Mouse (Mus musculus) ES-E14 (cell line): ENCODE results near the gene Tmem131. TPM values are rescaled to one million over a fixed set of nuclear protein-coding genes. Genes with fewer than 3 reads are reported as not detected.
A peak's percentile ranks its signal among the peaks of the same experiment; 100 is the strongest.

ENCODE experiments used
- DNase-seq: peaks from one replicate; pipeline ENCODE4 v3.0.0-alpha.2; 2013; ENCODE audit warnings: low read depth, low spot score
- H3K27ac ChIP-seq: 2 replicates; pipeline ENCODE4 v1.5.1; 2012; ENCODE audit warnings: low read depth, mild to moderate bottlenecking, low read length, moderate library complexity, mixed read lengths; ENCODE audit not compliant: poor library complexity, insufficient read depth, severe bottlenecking
- H3K36me3 ChIP-seq: 2 replicates; pipeline ENCODE4 v1.6.1; 2012; ENCODE audit warnings: mild to moderate bottlenecking, low read length, moderate library complexity, mixed read lengths; ENCODE audit not compliant: control insufficient read depth, poor library complexity, insufficient read depth, severe bottlenecking
- H3K4me1 ChIP-seq, 2 experiments: fragments of 150-350 bp in 1 of 2; sonication (generic) in 1 of 2; 2 replicates each; pipeline ENCODE4 v1.6.1; 2012; ENCODE audit warnings: low read length in 2 of 2, mild to moderate bottlenecking in 1 of 2, mixed read lengths in 1 of 2; ENCODE audit not compliant: control insufficient read depth in 2 of 2, insufficient read depth in 2 of 2, poor library complexity in 1 of 2
- H3K4me3 ChIP-seq, 2 experiments: fragments of 150-350 bp in 1 of 2; sonication (generic) in 1 of 2; 2 replicates each; pipeline ENCODE4 v1.5.1; 2012; ENCODE audit warnings: low read length in 2 of 2, low read depth in 1 of 2, mild to moderate bottlenecking in 1 of 2, mixed read lengths in 1 of 2; ENCODE audit not compliant: insufficient read depth in 1 of 2, poor library complexity in 1 of 2, severe bottlenecking in 1 of 2
- H3K9ac ChIP-seq: 2 replicates; pipeline ENCODE4 v1.6.1; 2012; ENCODE audit warnings: low read depth, mild to moderate bottlenecking, low read length, mixed read lengths; ENCODE audit not compliant: poor library complexity, insufficient read depth, severe bottlenecking
- H3K9me3 ChIP-seq: fragments of 150-350 bp; sonication (generic); 2 replicates; pipeline ENCODE4 v1.6.1; 2012; ENCODE audit warnings: low read depth, mild to moderate bottlenecking, low read length; ENCODE audit not compliant: control insufficient read depth, insufficient read depth
- CHD2 ChIP-seq: IDR thresholded peaks from 2 replicates; pipeline ENCODE4 v1.6.1; 2014; ENCODE audit warnings: mild to moderate bottlenecking, low read depth, low read length, inconsistent platforms
- HCFC1 ChIP-seq: IDR thresholded peaks from 2 replicates; pipeline ENCODE4 v1.6.1; 2012; ENCODE audit warnings: low read length, inconsistent platforms, borderline replicate concordance; ENCODE audit not compliant: insufficient read depth
- MAFK ChIP-seq: IDR thresholded peaks from 2 replicates; pipeline ENCODE4 v1.6.1; 2014; ENCODE audit warnings: mild to moderate bottlenecking, low read depth, low read length, inconsistent platforms; ENCODE audit not compliant: insufficient read depth
- ZC3H11A ChIP-seq: IDR thresholded peaks from 2 replicates; pipeline ENCODE4 v1.6.1; 2012; ENCODE audit warnings: low read depth, mild to moderate bottlenecking, inconsistent platforms, low read length, borderline replicate concordance
- ZNF384 ChIP-seq: IDR thresholded peaks from 2 replicates; pipeline ENCODE4 v1.6.1; 2012; ENCODE audit warnings: low read depth, low read length, inconsistent platforms
- in situ Hi-C, 2 experiments: fragments of 600-800 bp; cut with MboI; formaldehyde crosslinking; loops; one replicate each; pipeline ENCODE4 v1.15.1; 2025; ENCODE audit warnings: low sequenced_read_pairs in 2 of 2, inconsistent platforms in 1 of 2; ENCODE audit not compliant: unreplicated experiment in 2 of 2
- total RNA-seq: library from RNA; depleted of rRNA; stranded (reverse); fragments of 300-350 nt; gene quantifications from 2 replicates; pipeline ENCODE4 v1.2.3, GENCODE M21; 2012; rRNA removed

Tmem131 gene
- total RNA-seq, 1 experiment = 73.1 TPM

- H3K4me1 ChIP-seq = peaks cover 0 to 7% of the 10 kb centered on the region in 2 experiments; a peak in 1 of 4 replicates
- no peak for TF ChIP-seq HCFC1
- no peak for TF ChIP-seq CHD2
- TF ChIP-seq ZC3H11A = no peak
- no peak for TF ChIP-seq MAFK
- no peak for TF ChIP-seq ZNF384
- no peak overlapping the region for H3K9ac ChIP-seq
- no peaks in the 10 kb centered on the region for H3K36me3 ChIP-seq
- H3K9me3 ChIP-seq = no peaks in the 10 kb centered on the region
- no peak overlapping the region for H3K4me3 ChIP-seq
- in situ Hi-C loops = no loop called here
- H3K27ac ChIP-seq = no peak overlapping the region
- DNase-seq = peak; percentile 44
These were observed 197.0 kb downstream of the Tmem131 start for GRCm38 (mm10) chr1:36746452-36746851.

- Histone ChIP-seq H3K4me1 (peaks cover 0 to 7% of the 10 kb centered on the region in 2 experiments; a peak in 1 of 4 replicates), H3K9ac (no peak overlapping the region), H3K36me3 (no peaks in the 10 kb centered on the region), H3K9me3 (no peaks in the 10 kb centered on the region), H3K27ac (no peak overlapping the region), H3K4me3 (no peak overlapping the region)
- in situ Hi-C loops = no loop called here
- no peak for TF ChIP-seq ZNF384
- TF ChIP-seq CHD2 = no peak
- no peak for DNase-seq
These were observed 197.8 kb downstream of the Tmem131 start for GRCm38 (mm10) chr1:36745661-36746060.

- Histone ChIP-seq H3K36me3 (no peaks in the 10 kb centered on the region), H3K27ac (no peak overlapping the region), H3K4me3 (0 out of 4 replicates have a peak overlapping the region, but pooled peaks have one; percentile 5 to 9), H3K9ac (no peak overlapping the region), H3K9me3 (no peaks in the 10 kb centered on the region), H3K4me1 (peaks cover 0 to 7% of the 10 kb centered on the region in 2 experiments; a peak in 1 of 4 replicates)
- peak; percentile 72 for DNase-seq
- in situ Hi-C loops = no loop called here
- peak; percentile 15; the same call in 1 of the 2 replicates for TF ChIP-seq ZC3H11A
- no peak for TF ChIP-seq ZNF384
- no peak for TF ChIP-seq MAFK
- TF ChIP-seq HCFC1 = no peak
- no peak for TF ChIP-seq CHD2
These were observed 199.1 kb downstream of the Tmem131 start for GRCm38 (mm10) chr1:36744268-36744944.

- no peak overlapping the region for H3K4me3 ChIP-seq
- no peaks in the 10 kb centered on the region for H3K9me3 ChIP-seq
- no peak overlapping the region for H3K9ac ChIP-seq
- no peak overlapping the region for H3K27ac ChIP-seq
- in situ Hi-C loops = no loop called here
- TF ChIP-seq ZC3H11A (no peak), MAFK (no peak), HCFC1 (no peak), CHD2 (no peak), ZNF384 (no peak)
- no peaks in the 10 kb centered on the region for H3K36me3 ChIP-seq
- DNase-seq = no peak
- H3K4me1 ChIP-seq = peaks cover 0 to 7% of the 10 kb centered on the region in 2 experiments; a peak in 1 of 4 replicates
These were observed 200.4 kb downstream of the Tmem131 start for GRCm38 (mm10) chr1:36743046-36743445.

Other genes starting within 250 kb of the Tmem131 start
- gene 4933424G06Rik, start 233.5 kb downstream of the Tmem131 start, total RNA-seq = not detected in 2 replicates
- gene Actr1b, start 229.2 kb downstream of the Tmem131 start, total RNA-seq = 115 and 129 TPM in 2 replicates
- 2.5 and 5.0 TPM in 2 replicates for gene Zap70, start 181.9 kb downstream of the Tmem131 start, total RNA-seq
- gene Vwa3b, start 82.9 kb upstream of the Tmem131 start, total RNA-seq = 17.5 and 38.7 TPM in 2 replicates